Mouse (Mus musculus) limb, embryonic 15.5 days (tissue): ENCODE data around the gene Defb3. TPM values are rescaled to one million over a fixed set of nuclear protein-coding genes. Genes with fewer than 3 reads are reported as not detected.
"Not testable (repeated sequence)": the region's sequence is repeated elsewhere in the genome, so short reads cannot be mapped to it uniquely, and the experiment has no call there.

Experiments used
- ATAC-seq: fragments of 200-750 bp; cut with Nextera tagmentation; 2 replicates; pipeline ENCODE4 v1.8.0; 2017; ENCODE audit warnings: low read depth, moderate TSS enrichment; ENCODE audit not compliant: insufficient number of reproducible peaks, low FRiP score, low TSS enrichment
- H3K27ac ChIP-seq: fragments of 300-500 bp; sonication (generic); 2 replicates; pipeline ENCODE4 v1.5.1; 2015; ENCODE audit warnings: moderate library complexity, mild to moderate bottlenecking, inconsistent platforms
- H3K27me3 ChIP-seq: fragments of 300-500 bp; sonication (generic); 2 replicates; pipeline ENCODE4 v1.6.1; 2015; ENCODE audit warnings: inconsistent platforms
- H3K36me3 ChIP-seq: fragments of 300-500 bp; sonication (generic); 2 replicates; pipeline ENCODE4 v1.6.1; 2015; ENCODE audit warnings: inconsistent platforms
- H3K4me1 ChIP-seq: fragments of 300-500 bp; sonication (generic); 2 replicates; pipeline ENCODE4 v1.6.1; 2015; ENCODE audit warnings: inconsistent platforms
- H3K4me2 ChIP-seq: fragments of 300-500 bp; sonication (generic); 2 replicates; pipeline ENCODE4 v1.6.1; 2015; ENCODE audit warnings: mild to moderate bottlenecking, inconsistent platforms
- H3K4me3 ChIP-seq: fragments of 300-500 bp; sonication (generic); 2 replicates; pipeline ENCODE4 v1.5.1; 2015; ENCODE audit warnings: mild to moderate bottlenecking, inconsistent platforms
- H3K9ac ChIP-seq: fragments of 300-500 bp; sonication (generic); 2 replicates; pipeline ENCODE4 v1.6.1; 2015; ENCODE audit warnings: inconsistent platforms
- H3K9me3 ChIP-seq: fragments of 300-500 bp; sonication (generic); 2 replicates; pipeline ENCODE4 v1.6.1; 2016; ENCODE audit warnings: inconsistent platforms
- WGBS: fragments of 180-500 bp; shearing (Covaris S2); methylation state at CpG from one replicate; pipeline ENCODE4 v1.1.7; 2015; 5-methylcytosine and 5-hydroxymethylcytosine counted together
- polyA plus RNA-seq: library from polyadenylated mRNA; unstranded; fragments of >200 nt; fragmentation: Nextera tagmentation; extraction: Ambion mirVana; gene quantifications from 2 replicates; pipeline ENCODE4 v1.2.1, GENCODE M21; 2015

Defb3 gene
- not detected in 2 replicates for polyA plus RNA-seq

DNA sequence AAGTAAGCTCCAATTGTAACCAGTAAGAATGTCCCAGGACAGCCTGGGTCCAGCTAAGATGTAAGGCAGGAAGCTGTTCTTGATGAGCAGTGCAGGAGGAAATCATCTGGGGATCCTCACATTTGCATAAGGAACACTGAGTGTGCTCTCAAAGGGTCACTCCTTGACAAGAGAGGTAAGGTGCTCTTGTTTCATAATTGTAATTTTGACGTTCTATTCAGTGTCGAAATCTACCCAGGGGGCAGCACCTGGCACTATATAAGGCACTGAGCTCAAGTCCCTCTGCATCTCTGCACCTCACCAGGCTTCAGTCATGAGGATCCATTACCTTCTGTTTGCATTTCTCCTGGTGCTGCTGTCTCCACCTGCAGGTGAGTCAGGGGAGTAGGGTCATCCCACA is at the start of gene Defb3:
Gene Defb3 (plus strand): TSS at position 301 of the 400 bp plus-strand sequence.
- H3K9me3 ChIP-seq, H3K9ac ChIP-seq, H3K36me3 ChIP-seq, H3K27me3 ChIP-seq, H3K27ac ChIP-seq, H3K4me3 ChIP-seq, H3K4me2 ChIP-seq, H3K4me1 ChIP-seq, ATAC-seq: not testable (repeated sequence)
- 21% methylated on average over 2 of the region's 2 CpGs for WGBS

DNA sequence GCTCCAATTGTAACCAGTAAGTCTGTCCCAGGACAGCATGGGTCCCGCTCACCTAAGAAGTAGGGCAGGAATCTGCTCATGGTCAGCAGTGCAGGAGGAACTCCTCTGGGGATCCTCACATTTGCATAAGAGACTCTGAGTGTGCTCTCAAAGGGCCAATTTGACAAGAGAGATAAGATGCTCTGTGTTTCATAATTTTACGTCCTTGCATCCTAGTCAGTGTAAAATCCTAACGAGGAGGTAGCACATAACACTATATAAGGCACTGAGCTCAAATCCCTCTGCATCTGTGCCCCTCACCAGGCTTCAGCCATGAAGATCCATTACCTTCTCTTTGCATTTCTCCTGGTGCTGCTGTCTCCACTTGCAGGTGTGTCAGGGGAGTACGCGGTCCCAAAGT is 45.9 kb upstream of the Defb3 start, which contains the start of gene Defb5:
Gene Defb5 (plus strand): TSS at position 301 of the 400 bp plus-strand sequence.
- H3K9ac ChIP-seq, result no peak within 1 kb of the TSS
- H3K27me3 ChIP-seq, result no peaks in the 10 kb centered on the region
- no peaks in the 10 kb centered on the region for H3K4me1 ChIP-seq
- H3K9me3 ChIP-seq, result no peaks in the 10 kb centered on the region
- no peak within 1 kb of the TSS for H3K27ac ChIP-seq
- H3K4me2 ChIP-seq, result no peak within 1 kb of the TSS
- no peak for ATAC-seq
- H3K36me3 ChIP-seq, result no peaks in the 10 kb centered on the region
- 89% methylated on average over 5 of the region's 5 CpGs for WGBS
- no peak within 1 kb of the TSS for H3K4me3 ChIP-seq

DNA sequence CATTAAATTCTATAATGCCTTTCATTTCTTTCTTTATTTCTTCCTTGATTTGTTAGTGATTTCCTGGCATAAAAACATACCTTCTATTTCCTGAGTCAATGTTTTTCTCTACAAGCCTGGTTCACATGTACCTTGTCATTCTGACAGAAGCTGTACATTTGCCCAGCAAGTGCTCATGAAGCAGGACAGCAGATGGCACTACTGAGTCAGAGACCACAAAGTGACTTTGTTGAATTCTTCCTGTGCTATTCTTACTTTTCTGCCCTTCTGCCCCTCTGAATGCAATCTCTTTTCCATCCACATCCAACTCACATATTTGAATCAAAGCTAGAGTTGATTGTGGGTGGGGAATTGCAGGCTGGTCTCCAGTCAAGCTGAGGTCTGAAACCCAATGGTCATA is 35.0 kb upstream of the Defb3 start:
- Histone ChIP-seq H3K9me3 (no peaks in the 10 kb centered on the region), H3K4me2 (no peak overlapping the region), H3K4me3 (no peak overlapping the region), H3K36me3 (no peaks in the 10 kb centered on the region), H3K27ac (no peak overlapping the region), H3K4me1 (no peaks in the 10 kb centered on the region), H3K9ac (no peak overlapping the region), H3K27me3 (no peaks in the 10 kb centered on the region)
- ATAC-seq, result no peak

DNA sequence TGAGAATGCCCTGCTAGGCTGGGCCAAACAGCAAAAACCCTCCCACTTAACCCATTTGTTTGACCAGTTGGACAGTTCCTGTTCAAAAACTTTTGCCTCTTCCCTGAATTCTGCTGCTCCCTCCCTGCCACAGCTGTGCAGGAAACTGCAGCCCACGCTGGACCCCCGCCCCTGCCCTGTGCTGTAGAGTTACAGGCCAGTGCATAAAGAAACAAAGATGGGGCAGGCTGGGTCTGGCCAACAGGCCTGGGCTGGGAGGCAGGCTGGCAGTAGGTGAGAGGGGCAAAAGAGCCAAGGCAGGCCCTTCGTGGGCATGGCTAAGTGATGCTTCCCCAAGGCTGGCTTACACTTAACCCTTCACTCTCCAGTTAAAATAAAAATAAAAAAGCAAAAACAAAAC is 33.5 kb upstream of the Defb3 start:
- Histone ChIP-seq H3K4me3 (no peak overlapping the region), H3K9ac (no peak overlapping the region), H3K9me3 (no peaks in the 10 kb centered on the region), H3K36me3 (no peaks in the 10 kb centered on the region), H3K27ac (no peak overlapping the region), H3K27me3 (no peaks in the 10 kb centered on the region), H3K4me1 (no peaks in the 10 kb centered on the region), H3K4me2 (no peak overlapping the region)
- 58% methylated on average over 3 of the region's 3 CpGs for WGBS
- ATAC-seq, result no peak

DNA sequence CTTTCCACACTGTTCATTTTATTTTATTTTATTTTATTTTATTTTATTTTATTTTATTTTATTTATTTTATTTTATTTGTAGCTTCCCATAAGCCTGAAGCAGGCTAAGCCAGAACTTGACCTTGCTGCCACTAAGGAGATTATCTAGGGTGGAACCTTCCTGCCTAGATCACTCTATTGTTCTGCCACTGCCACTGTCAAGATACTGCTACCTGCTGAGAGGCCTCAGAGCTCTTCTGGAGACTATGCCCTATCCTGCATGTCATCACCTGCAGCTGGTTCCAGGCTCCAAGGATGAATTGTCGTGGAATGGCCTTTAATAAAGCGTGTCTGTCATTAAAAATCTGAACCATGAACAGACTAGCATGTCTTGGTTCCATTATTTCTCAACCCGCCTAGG is 5.2 kb downstream of the Defb3 start:
- H3K4me1 ChIP-seq, H3K27ac ChIP-seq, H3K27me3 ChIP-seq, H3K4me3 ChIP-seq, ATAC-seq, H3K4me2 ChIP-seq, H3K9ac ChIP-seq, H3K36me3 ChIP-seq, H3K9me3 ChIP-seq: not testable (repeated sequence)
- 53% methylated on average over 3 of the region's 3 CpGs for WGBS

DNA sequence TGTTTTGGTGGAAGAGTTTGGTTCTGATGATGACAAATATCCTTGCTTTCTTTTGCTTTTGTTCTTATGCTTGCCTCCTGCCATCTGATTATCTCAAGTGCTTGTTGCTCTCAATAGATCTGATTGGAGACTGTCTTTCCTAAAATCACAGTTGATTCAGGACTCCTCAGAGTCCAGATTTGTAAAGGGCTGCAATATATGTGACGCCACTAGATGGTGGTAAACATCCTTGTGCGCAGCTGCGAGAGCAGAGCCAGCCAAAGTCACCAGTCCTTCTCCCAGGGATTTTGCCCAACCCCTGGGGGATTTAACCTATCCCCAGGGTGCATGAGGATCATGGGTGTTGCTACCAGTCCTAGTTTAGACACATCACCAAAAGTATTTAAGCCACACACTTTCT is 38.7 kb downstream of the Defb3 start:
- no peak for ATAC-seq
- Histone ChIP-seq H3K4me2 (no peak overlapping the region), H3K27me3 (no peaks in the 10 kb centered on the region), H3K9me3 (no peaks in the 10 kb centered on the region), H3K27ac (no peak overlapping the region), H3K4me1 (no peaks in the 10 kb centered on the region), H3K36me3 (no peaks in the 10 kb centered on the region), H3K4me3 (no peak overlapping the region), H3K9ac (no peak overlapping the region)
- WGBS, result 7% methylated on average over 3 of the region's 3 CpGs

Other genes starting within 250 kb of the Defb3 start
- gene Defb39, start 228.6 kb upstream of the Defb3 start, polyA plus RNA-seq, result not detected in 2 replicates
- not detected in 2 replicates for gene Defb12, start 178.5 kb upstream of the Defb3 start, polyA plus RNA-seq
- not detected in 2 replicates for gene Defb34, start 169.6 kb upstream of the Defb3 start, polyA plus RNA-seq
- gene Gm45826, start 152.6 kb upstream of the Defb3 start, polyA plus RNA-seq, result not detected in 2 replicates
- 5.5 and 8.6 TPM in 2 replicates for gene Defb14, start 99.0 kb upstream of the Defb3 start, polyA plus RNA-seq
- gene Defb4, start 94.7 kb upstream of the Defb3 start, polyA plus RNA-seq, result 5.0 and 5.7 TPM in 2 replicates
- not detected in 2 replicates for gene Defb6, start 67.9 kb upstream of the Defb3 start, polyA plus RNA-seq
- gene Defb46, start 53.4 kb upstream of the Defb3 start, polyA plus RNA-seq, result not detected in 2 replicates
- gene Defb5, start 45.8 kb upstream of the Defb3 start, polyA plus RNA-seq, result not detected in 2 replicates
- gene Defb8, start 154.2 kb downstream of the Defb3 start, polyA plus RNA-seq, result not detected in 2 replicates
- gene Defb7, start 201.7 kb downstream of the Defb3 start, polyA plus RNA-seq, result not detected in 2 replicates